17 mouse cellular contexts compared by ENCODE assay signal in the genomic region with DNA sequence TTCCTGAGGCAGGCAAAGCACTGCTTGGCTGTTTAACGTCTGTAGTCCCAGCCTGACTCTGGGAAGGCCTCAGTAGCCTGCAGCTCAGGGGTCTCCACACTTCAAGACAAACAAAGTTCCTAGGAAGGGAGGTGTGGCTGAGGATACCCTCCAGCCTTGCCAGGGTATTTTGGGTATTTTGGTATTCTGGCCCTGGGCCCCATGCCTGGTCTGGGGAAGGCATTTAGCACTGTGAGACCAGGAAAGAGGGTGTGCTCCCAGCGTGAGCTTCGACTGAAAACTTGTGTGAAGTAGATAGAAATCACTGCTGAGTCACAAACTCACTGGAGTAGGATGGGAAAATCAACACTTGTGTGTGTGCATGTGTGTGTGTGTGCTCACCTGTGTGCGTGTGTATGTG. TPM values are rescaled to one million over a fixed set of nuclear protein-coding genes. Genes with fewer than 3 reads are reported as not detected.
DNase-seq lines count a peak whose midpoint lies in the region; ATAC-seq lines count a peak whose summit lies in the region.
"Had no signal": no experiment of that assay in that cellular context is flagged by ENCODE, and none has a peak within 500 bp of the region (broad histone marks: within the 10 kb centered on the region; RNA-seq: fewer than 3 reads in every experiment).

No protein-coding gene starts in this region.

- no peak for DNase-seq in hindbrain, embryonic 10.5 days (ENCODE audit: low spot score)
- no peak for DNase-seq in hindbrain, embryonic 14.5 days (ENCODE audit: low spot score)
- DNase-seq in midbrain, embryonic 10.5 days (ENCODE audit: low spot score): no peak
- DNase-seq in limb, embryonic 10.5 days (ENCODE audit: low spot score): no peak
- DNase-seq in cerebellum, adult 11-12 months: no peak
- DNase-seq: cerebellum, adult 8-10 months; kidney, adult 9 months; kidney, postnatal 25 days; layer of hippocampus, adult 9-11 months; left cerebral cortex, postnatal 4 days; thymus, adult 18-20 months had no signal

- H3K4me3 ChIP-seq in hindbrain, embryonic 10.5 days: no peak overlapping the region
- H3K4me3 ChIP-seq in hindbrain, embryonic 14.5 days (replicated peaks; ENCODE audit: low read length): no peak overlapping the region
- no peak overlapping the region for H3K4me3 ChIP-seq in midbrain, embryonic 10.5 days
- no peak overlapping the region for H3K4me3 ChIP-seq in midbrain, embryonic 13.5 days (replicated peaks)
- H3K4me3 ChIP-seq in limb, embryonic 10.5 days: no peak overlapping the region
- H3K4me3 ChIP-seq in forebrain, embryonic 15.5 days: no peak overlapping the region
- H3K4me3 ChIP-seq: erythroblast, embryonic 14.5 days; left cerebral cortex, adult 2 months; liver, embryonic 12.5 days had no signal

- no peak overlapping the region for H3K4me2 ChIP-seq in hindbrain, embryonic 14.5 days (replicated peaks)
- no peak overlapping the region for H3K4me2 ChIP-seq in midbrain, embryonic 13.5 days (replicated peaks)
- H3K4me2 ChIP-seq in forebrain, embryonic 15.5 days (replicated peaks): no peak overlapping the region

- peaks cover 35% of the 10 kb centered on the region for H3K27me3 ChIP-seq in hindbrain, embryonic 10.5 days (ENCODE audit: insufficient read depth, poor library complexity, severe bottlenecking)
- no peaks in the 10 kb centered on the region for H3K27me3 ChIP-seq in hindbrain, embryonic 14.5 days (ENCODE audit: control insufficient read depth, insufficient read depth, low read length)
- peaks cover 26% of the 10 kb centered on the region for H3K27me3 ChIP-seq in midbrain, embryonic 10.5 days (ENCODE audit: low read depth, poor library complexity, severe bottlenecking)
- H3K27me3 ChIP-seq in midbrain, embryonic 13.5 days: 0 out of 2 replicates have a peak, but pooled peaks cover 6% of the 10 kb centered on the region
- peaks cover 16% of the 10 kb centered on the region for H3K27me3 ChIP-seq in limb, embryonic 10.5 days (ENCODE audit: low read depth, poor library complexity, severe bottlenecking)
- H3K27me3 ChIP-seq in forebrain, embryonic 15.5 days: no peaks in the 10 kb centered on the region

- H3K9me3 ChIP-seq in hindbrain, embryonic 10.5 days: no peaks in the 10 kb centered on the region
- H3K9me3 ChIP-seq in hindbrain, embryonic 14.5 days (ENCODE audit: control insufficient read depth, low read length): no peaks in the 10 kb centered on the region
- no peaks in the 10 kb centered on the region for H3K9me3 ChIP-seq in midbrain, embryonic 10.5 days (replicated peaks)
- no peaks in the 10 kb centered on the region for H3K9me3 ChIP-seq in midbrain, embryonic 13.5 days
- no peaks in the 10 kb centered on the region for H3K9me3 ChIP-seq in limb, embryonic 10.5 days (replicated peaks)
- no peaks in the 10 kb centered on the region for H3K9me3 ChIP-seq in forebrain, embryonic 15.5 days
- H3K9me3 ChIP-seq: liver, embryonic 12.5 days had no signal

- no peak overlapping the region for H3K9ac ChIP-seq in hindbrain, embryonic 14.5 days
- H3K9ac ChIP-seq in midbrain, embryonic 13.5 days (replicated peaks): no peak overlapping the region
- H3K9ac ChIP-seq in forebrain, embryonic 15.5 days (replicated peaks): no peak overlapping the region
- H3K9ac ChIP-seq: liver, embryonic 12.5 days had no signal

- H3K27ac ChIP-seq in hindbrain, embryonic 10.5 days: 0 out of 2 replicates have a peak overlapping the region, but pooled peaks have one; percentile 19
- no peak overlapping the region for H3K27ac ChIP-seq in hindbrain, embryonic 14.5 days
- peak overlapping the region; percentile 59; the same call in 1 of the 2 replicates for H3K27ac ChIP-seq in midbrain, embryonic 10.5 days (replicated peaks)
- no peak overlapping the region for H3K27ac ChIP-seq in midbrain, embryonic 13.5 days
- H3K27ac ChIP-seq in limb, embryonic 10.5 days: 0 out of 2 replicates have a peak overlapping the region, but pooled peaks have one; percentile 53
- H3K27ac ChIP-seq in forebrain, embryonic 15.5 days (replicated peaks): no peak overlapping the region
- H3K27ac ChIP-seq: left cerebral cortex, adult 2 months; liver, embryonic 12.5 days had no signal

- no peak for ATAC-seq in hindbrain, embryonic 14.5 days (ENCODE audit: low FRiP score)
- no peak for ATAC-seq in midbrain, embryonic 13.5 days
- no peak for ATAC-seq in forebrain, embryonic 15.5 days (replicated peaks)
- ATAC-seq: forebrain, embryonic 14.5 days; liver, embryonic 12.5 days had no signal

- H3K4me1 ChIP-seq in hindbrain, embryonic 10.5 days (replicated peaks): peaks cover 57% of the 10 kb centered on the region
- peaks cover 16% of the 10 kb centered on the region for H3K4me1 ChIP-seq in hindbrain, embryonic 14.5 days (replicated peaks; ENCODE audit: control insufficient read depth, insufficient read depth, low read length)
- H3K4me1 ChIP-seq in midbrain, embryonic 10.5 days: peaks cover 48% of the 10 kb centered on the region
- H3K4me1 ChIP-seq in midbrain, embryonic 13.5 days (replicated peaks): peaks cover 36% of the 10 kb centered on the region
- H3K4me1 ChIP-seq in limb, embryonic 10.5 days: peaks cover 68% of the 10 kb centered on the region
- H3K4me1 ChIP-seq in forebrain, embryonic 15.5 days: peaks cover 11% of the 10 kb centered on the region

- H3K36me3 ChIP-seq in hindbrain, embryonic 10.5 days: no peaks in the 10 kb centered on the region
- H3K36me3 ChIP-seq in hindbrain, embryonic 14.5 days (replicated peaks; ENCODE audit: control insufficient read depth, insufficient read depth): no peaks in the 10 kb centered on the region
- H3K36me3 ChIP-seq in midbrain, embryonic 10.5 days: no peaks in the 10 kb centered on the region
- no peaks in the 10 kb centered on the region for H3K36me3 ChIP-seq in midbrain, embryonic 13.5 days
- H3K36me3 ChIP-seq in limb, embryonic 10.5 days: peaks cover 5% of the 10 kb centered on the region; the same call in 1 of the 2 replicates
- no peaks in the 10 kb centered on the region for H3K36me3 ChIP-seq in forebrain, embryonic 15.5 days
- H3K36me3 ChIP-seq: liver, embryonic 12.5 days had no signal

- 74% methylated on average over 4 of the region's 4 CpGs for WGBS in hindbrain, embryonic 10.5 days
- WGBS in hindbrain, embryonic 14.5 days: 67% methylated on average over 4 of the region's 4 CpGs
- 80% methylated on average over 4 of the region's 4 CpGs for whole genome bisulfite sequencing in midbrain, embryonic 10.5 days
- 78% methylated on average over 4 of the region's 4 CpGs for WGBS in midbrain, embryonic 13.5 days
- 72% methylated on average over 4 of the region's 4 CpGs for WGBS in limb, embryonic 10.5 days
- 76% methylated on average over 4 of the region's 4 CpGs for WGBS in forebrain, embryonic 15.5 days

RNA-seq across cellular contexts. Expression of gene Meox1, which starts 14.5 kb away (rescaled TPM):
- polyA plus RNA-seq in hindbrain, embryonic 10.5 days (2016; fragmentation: Nextera tagmentation; extraction: Ambion mirVana): 0.81 and 1.6 TPM in 2 replicates
- polyA plus RNA-seq in hindbrain, embryonic 14.5 days (2014; fragmentation: Nextera tagmentation; extraction: Ambion mirVana): 0.63 and 0.90 TPM in 2 replicates
- 0.11 and 0.30 TPM in 2 replicates for polyA plus RNA-seq in midbrain, embryonic 10.5 days (2016; fragmentation: Nextera tagmentation; extraction: Ambion mirVana)
- 0.12 and 0.13 TPM in 2 replicates for polyA plus RNA-seq in midbrain, embryonic 13.5 days (2015; fragmentation: Nextera tagmentation; extraction: Ambion mirVana)
- 11.2 and 12.1 TPM in 2 replicates for polyA plus RNA-seq in limb, embryonic 10.5 days (2016; fragmentation: Nextera tagmentation; extraction: Ambion mirVana)
- polyA plus RNA-seq in forebrain, embryonic 15.5 days (2015; fragmentation: Nextera tagmentation; extraction: Ambion mirVana): 0.51 and 0.59 TPM in 2 replicates
- polyA plus RNA-seq: erythroblast, embryonic 14.5 days had no signal

Comparison
In these comparisons a context has a peak if more than half of its experiments do, and no peak if none do; other contexts are left out.
1. H3K27ac ChIP-seq: peak in hindbrain, embryonic 10.5 days (single experiment), midbrain, embryonic 10.5 days (single experiment) and limb, embryonic 10.5 days (single experiment); none in hindbrain, embryonic 14.5 days (single experiment), midbrain, embryonic 13.5 days (single experiment) and forebrain, embryonic 15.5 days (single experiment).